Mouse (Mus musculus) heart, adult 11 months (tissue): Measurements from ENCODE around the gene Ccdc114.

Experiments used
- DNase-seq: peaks from one replicate; pipeline ENCODE4 v3.0.0; 2022

Ccdc114 gene

DNA sequence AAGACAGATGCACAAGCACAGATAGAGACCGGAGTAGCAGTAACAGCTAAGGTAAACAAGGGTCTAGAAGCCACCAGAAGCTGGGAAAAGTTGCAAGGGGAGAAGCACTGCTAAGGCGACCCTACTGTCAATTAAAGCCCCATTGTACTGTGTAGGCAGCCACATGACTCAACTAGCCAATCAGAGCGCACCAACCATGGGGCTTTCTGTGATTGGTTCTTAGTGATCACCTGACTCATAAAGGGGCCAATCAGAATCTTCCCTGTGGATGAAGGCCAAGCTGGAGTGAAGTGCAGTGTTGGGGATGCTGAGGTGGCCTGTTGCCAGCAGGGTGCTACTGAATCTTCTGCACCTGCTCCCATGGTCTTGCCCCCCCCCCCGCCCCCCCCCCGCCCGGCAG lies 63.0 kb downstream of the Ccdc114 start:
- DNase-seq = no peak

DNA sequence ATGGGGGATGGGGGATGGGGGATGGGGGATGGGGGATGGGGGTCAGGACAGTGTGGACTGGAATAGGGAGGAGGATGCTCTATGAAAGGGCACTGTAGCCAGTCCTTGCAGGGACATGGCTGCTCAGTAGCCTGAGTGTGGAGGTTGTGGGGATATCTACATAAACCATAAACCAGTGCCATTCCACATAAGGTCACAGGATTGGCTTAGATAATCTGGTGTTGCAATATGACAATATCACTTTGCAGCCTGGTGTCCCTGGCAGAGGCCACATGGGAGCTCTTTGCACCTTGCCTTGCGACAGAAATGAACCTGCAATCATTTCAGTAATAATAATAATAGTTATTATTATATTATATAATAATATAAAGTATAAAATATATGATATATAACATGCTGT lies 64.5 kb downstream of the Ccdc114 start:
- DNase-seq = no peak

DNA sequence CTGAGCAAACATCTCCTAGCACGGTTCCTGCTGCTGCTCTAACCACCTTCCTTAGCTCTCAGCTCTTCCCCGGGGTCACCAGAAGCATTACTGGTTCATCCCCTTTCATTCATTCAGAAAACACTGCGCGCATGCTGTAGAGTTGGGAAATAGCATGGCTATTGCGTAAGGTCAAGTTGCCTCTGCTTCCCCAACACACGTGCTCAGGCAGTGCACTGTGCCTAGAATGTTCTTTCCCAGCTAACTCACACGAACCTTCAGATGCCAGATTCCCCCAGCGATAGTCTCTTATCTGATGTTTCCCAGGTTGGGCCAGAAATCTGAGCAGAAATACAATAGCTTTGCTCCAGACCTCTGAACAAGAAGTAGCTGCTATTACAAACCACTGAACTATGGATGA lies 68.6 kb downstream of the Ccdc114 start:
- DNase-seq = no peak
